Mouse (Mus musculus): ENCODE measurements at regions not wholly inside any gene's neighbourhood (a gene's known extent, or its start where the extent isn't known, plus 50 kb on each side); places are given as distances from the start of the nearest gene placed in this dataset.
A peak's percentile ranks its signal among the peaks of the same experiment; 100 is the strongest.

- DNase-seq: no peak
Measured at GRCm38 (mm10) chr13:48115890-48116289, 145.1 kb upstream of the Id4 start.

- no peak for DNase-seq
Measured at GRCm38 (mm10) chr13:48126582-48126981, 134.4 kb upstream of the Id4 start.

- DNase-seq: peak; percentile 43
Measured at GRCm38 (mm10) chr13:48130724-48131123, 130.3 kb upstream of the Id4 start.

GRCm38 (mm10) chr13:48131681-48132080 is 129.3 kb upstream of the Id4 start:
- no peak for DNase-seq

GRCm38 (mm10) chr13:48145976-48146375 is 115.1 kb upstream of the Id4 start:
- DNase-seq: no peak

- no peak for DNase-seq
Measured at GRCm38 (mm10) chr13:48147061-48147460, 114.0 kb upstream of the Id4 start.

- DNase-seq: no peak
Measured at GRCm38 (mm10) chr13:48153248-48153647, 107.8 kb upstream of the Id4 start.

- no peak for DNase-seq
Measured at GRCm38 (mm10) chr13:48153684-48154413, 107.2 kb upstream of the Id4 start.

GRCm38 (mm10) chr13:48154414-48155105 is 106.5 kb upstream of the Id4 start:
- no peak for DNase-seq

GRCm38 (mm10) chr13:48159020-48159910 is 101.8 kb upstream of the Id4 start:
- no peak for DNase-seq

- DNase-seq: no peak
Measured at GRCm38 (mm10) chr13:48160161-48160560, 100.9 kb upstream of the Id4 start.

GRCm38 (mm10) chr13:48161339-48161738 is 99.7 kb upstream of the Id4 start:
- no peak for DNase-seq

- no peak for DNase-seq
Measured at GRCm38 (mm10) chr13:48164586-48164985, 96.4 kb upstream of the Id4 start.

- no peak for DNase-seq
Measured at GRCm38 (mm10) chr13:48165838-48166237, 95.2 kb upstream of the Id4 start.

GRCm38 (mm10) chr13:48167976-48168375 is 93.1 kb upstream of the Id4 start:
- no peak for DNase-seq

GRCm38 (mm10) chr13:48171309-48171953 is 89.6 kb upstream of the Id4 start:
- DNase-seq: no peak

GRCm38 (mm10) chr13:48171994-48172393 is 89.0 kb upstream of the Id4 start:
- DNase-seq: no peak

- no peak for DNase-seq
Measured at GRCm38 (mm10) chr13:48192476-48192875, 68.6 kb upstream of the Id4 start.

GRCm38 (mm10) chr13:48193942-48194341 is 67.1 kb upstream of the Id4 start:
- no peak for DNase-seq

- no peak for DNase-seq
Measured at GRCm38 (mm10) chr13:48207824-48208223, 53.2 kb upstream of the Id4 start.

Data from right cerebral cortex, postnatal 14 days (tissue).